Mouse (Mus musculus): ENCODE measurements at regions not wholly inside any gene's neighbourhood (a gene's known extent, or its start where the extent isn't known, plus 50 kb on each side); places are given as distances from the start of the nearest gene placed in this dataset.

GRCm38 (mm10) chr2:57453896-57454679, 216.7 kb downstream of the Gpd2 start:
- TF ChIP-seq POLR2A (IDR thresholded peaks at IDR 0.05; ENCODE audit: borderline replicate concordance, extremely low read depth, insufficient read depth, insufficient read length, poor library complexity, severe bottlenecking) (no peak), CTCF (IDR thresholded peaks at IDR 0.05; ENCODE audit: borderline replicate concordance, extremely low read depth, insufficient read depth, insufficient read length) (no peak)

All from brain, embryonic 14.5 days (tissue).